Mouse (Mus musculus) heart, embryonic 14.5 days (tissue): ENCODE data around the gene Odf2. TPM values are rescaled to one million over a fixed set of nuclear protein-coding genes. Genes with fewer than 3 reads are reported as not detected.
A peak's percentile ranks its signal among the peaks of the same experiment; 100 is the strongest.
"Not testable (repeated sequence)": the region's sequence is repeated elsewhere in the genome, so short reads cannot be mapped to it uniquely, and the experiment has no call there.

Source experiments
- ATAC-seq: fragments of 200-750 bp; cut with Nextera tagmentation; 2 replicates; pipeline ENCODE4 v1.8.0; 2017; ENCODE audit warnings: low read depth, moderate TSS enrichment; ENCODE audit not compliant: insufficient number of reproducible peaks, insufficient read depth, low FRiP score
- H3K27ac ChIP-seq, 2 experiments: fragments of 200-500 bp in 1 of 2; fragments of 300-500 bp in 1 of 2; sonication (generic) in 1 of 2; replicated peaks in 1 of 2; 2 replicates each; pipeline ENCODE4 v1.5.1; 2012 to 2014; ENCODE audit warnings: low read depth in 2 of 2, low read length in 2 of 2, control low read depth in 1 of 2, mild to moderate bottlenecking in 1 of 2, mixed read lengths in 1 of 2; ENCODE audit not compliant: control insufficient read depth in 1 of 2, insufficient read depth in 1 of 2
- H3K27me3 ChIP-seq: fragments of 300-500 bp; sonication (generic); 2 replicates; pipeline ENCODE4 v1.6.1; 2014; ENCODE audit warnings: mild to moderate bottlenecking, low read length, control low read depth; ENCODE audit not compliant: control insufficient read depth, insufficient read depth
- H3K36me3 ChIP-seq: fragments of 300-500 bp; sonication (generic); 2 replicates; pipeline ENCODE4 v1.6.1; 2014; ENCODE audit warnings: mild to moderate bottlenecking, control low read depth, low read length, mixed read lengths; ENCODE audit not compliant: control insufficient read depth, insufficient read depth
- H3K4me1 ChIP-seq, 2 experiments: fragments of 200-500 bp in 1 of 2; fragments of 300-500 bp in 1 of 2; sonication (generic) in 1 of 2; 2 replicates each; pipeline ENCODE4 v1.6.1; 2012 to 2014; ENCODE audit warnings: low read length in 2 of 2, control low read depth in 1 of 2, mixed read lengths in 1 of 2; ENCODE audit not compliant: control insufficient read depth in 2 of 2, insufficient read depth in 2 of 2
- H3K4me2 ChIP-seq: fragments of 300-500 bp; sonication (generic); 2 replicates; pipeline ENCODE4 v1.6.1; 2014; ENCODE audit warnings: mild to moderate bottlenecking, low read length
- H3K4me3 ChIP-seq, 2 experiments: fragments of 200-500 bp in 1 of 2; fragments of 300-500 bp in 1 of 2; sonication (generic) in 1 of 2; 2 replicates each; pipeline ENCODE4 v1.5.1; 2012 to 2014; ENCODE audit warnings: low read length in 2 of 2, mild to moderate bottlenecking in 2 of 2, control low read depth in 1 of 2, low read depth in 1 of 2, moderate library complexity in 1 of 2; ENCODE audit not compliant: control insufficient read depth in 1 of 2, insufficient read depth in 1 of 2
- H3K9ac ChIP-seq: fragments of 300-500 bp; sonication (generic); 2 replicates; pipeline ENCODE4 v1.6.1; 2014; ENCODE audit warnings: mild to moderate bottlenecking, low read length
- H3K9me3 ChIP-seq: fragments of 300-500 bp; sonication (generic); 2 replicates; pipeline ENCODE4 v1.6.1; 2016; ENCODE audit warnings: low read length, control low read depth; ENCODE audit not compliant: control insufficient read depth
- WGBS: fragments of 180-500 bp; shearing (Covaris S2); extraction: QIAGEN DNeasy Blood & Tissue Kit; methylation state at CpG from one replicate; pipeline ENCODE4 v1.1.7; 2014; 5-methylcytosine and 5-hydroxymethylcytosine counted together
- polyA plus RNA-seq: library from polyadenylated mRNA; unstranded; fragments of >200 nt; fragmentation: Nextera tagmentation; extraction: Ambion mirVana; gene quantifications from 2 replicates; pipeline ENCODE4 v1.2.1, GENCODE M21; 2014

Gene Odf2
- polyA plus RNA-seq, 1 experiment from 2014 or later, result 46.8 TPM

DNA sequence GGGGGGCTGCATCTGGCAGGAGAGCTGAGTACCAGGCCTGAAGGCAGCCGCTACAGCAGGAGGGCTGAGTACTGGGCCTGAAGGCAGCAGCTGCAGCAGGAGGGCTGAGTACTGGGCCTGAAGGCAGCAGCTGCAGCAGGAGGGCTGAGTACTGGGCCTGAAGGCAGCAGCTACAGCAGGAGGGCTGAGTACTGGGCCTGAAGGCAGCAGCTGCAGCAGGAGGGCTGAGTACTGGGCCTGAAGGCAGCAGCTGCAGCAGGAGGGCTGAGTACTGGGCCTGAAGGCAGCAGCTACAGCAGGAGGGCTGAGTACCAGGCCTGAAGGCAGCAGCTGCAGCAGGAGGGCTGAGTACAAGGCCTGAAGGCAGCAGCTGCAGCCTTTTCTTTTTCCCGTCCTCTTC, 19.1 kb downstream of the Odf2 start:
- not testable (repeated sequence) for H3K4me2 ChIP-seq, H3K9ac ChIP-seq, H3K27me3 ChIP-seq, H3K27ac ChIP-seq, H3K4me3 ChIP-seq, H3K4me1 ChIP-seq, ATAC-seq, H3K9me3 ChIP-seq
- peaks cover 84% of the 10 kb centered on the region for H3K36me3 ChIP-seq
- 86% methylated on average over 2 of the region's 2 CpGs for WGBS

- Histone ChIP-seq H3K36me3 (peaks cover 83% of the 10 kb centered on the region), H3K27me3 (no peaks in the 10 kb centered on the region), H3K9ac (no peak overlapping the region), H3K27ac (no peak overlapping the region), H3K4me1 (no peaks in the 10 kb centered on the region), H3K4me3 (no peak overlapping the region), H3K9me3 (no peaks in the 10 kb centered on the region), H3K4me2 (no peak overlapping the region)
- WGBS, result 96% methylated on average over 2 of the region's 2 CpGs
- no peak for ATAC-seq
Measured at GRCm38 (mm10) chr2:29910042-29910441, 21.0 kb downstream of the Odf2 start.

- no peak overlapping the region for H3K4me3 ChIP-seq
- ATAC-seq, result no peak
- no peak overlapping the region for H3K9ac ChIP-seq
- H3K9me3 ChIP-seq, result no peaks in the 10 kb centered on the region
- WGBS, result 78% methylated on average over 11 of the region's 11 CpGs
- peaks cover 93% of the 10 kb centered on the region for H3K36me3 ChIP-seq
- no peaks in the 10 kb centered on the region for H3K27me3 ChIP-seq
- peaks cover 2 to 3% of the 10 kb centered on the region in 2 experiments; a peak in 1 of 4 replicates for H3K4me1 ChIP-seq
- no peak overlapping the region for H3K27ac ChIP-seq
- H3K4me2 ChIP-seq, result no peak overlapping the region
Measured at GRCm38 (mm10) chr2:29917621-29918020, 28.6 kb downstream of the Odf2 start.

DNA sequence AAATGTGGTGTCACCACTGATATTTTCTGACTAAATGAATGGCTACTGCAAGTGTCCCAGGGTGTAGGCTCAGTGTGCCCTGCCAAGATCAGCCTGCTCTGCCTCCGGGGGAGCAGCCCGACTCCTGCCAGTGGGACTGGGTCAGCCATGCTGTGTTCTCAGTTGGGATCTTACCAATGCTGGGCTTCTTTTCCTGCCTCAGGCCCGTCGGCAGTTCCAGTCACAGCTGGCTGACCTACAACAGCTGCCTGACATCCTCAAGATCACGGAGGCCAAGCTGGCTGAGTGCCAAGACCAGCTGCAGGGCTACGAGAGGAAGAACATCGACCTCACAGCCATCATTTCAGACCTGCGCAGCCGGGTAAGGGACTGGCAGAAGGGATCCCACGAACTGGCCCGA, 33.0 kb downstream of the Odf2 start:
- Histone ChIP-seq H3K4me2 (no peak overlapping the region), H3K27me3 (no peaks in the 10 kb centered on the region), H3K36me3 (peaks cover 95% of the 10 kb centered on the region), H3K9ac (no peak overlapping the region), H3K4me1 (peaks cover 2 to 3% of the 10 kb centered on the region in 2 experiments; a peak in 1 of 4 replicates), H3K27ac (no peak overlapping the region), H3K4me3 (no peak overlapping the region), H3K9me3 (no peaks in the 10 kb centered on the region)
- 42% methylated on average over 11 of the region's 11 CpGs for WGBS
- no peak for ATAC-seq

DNA sequence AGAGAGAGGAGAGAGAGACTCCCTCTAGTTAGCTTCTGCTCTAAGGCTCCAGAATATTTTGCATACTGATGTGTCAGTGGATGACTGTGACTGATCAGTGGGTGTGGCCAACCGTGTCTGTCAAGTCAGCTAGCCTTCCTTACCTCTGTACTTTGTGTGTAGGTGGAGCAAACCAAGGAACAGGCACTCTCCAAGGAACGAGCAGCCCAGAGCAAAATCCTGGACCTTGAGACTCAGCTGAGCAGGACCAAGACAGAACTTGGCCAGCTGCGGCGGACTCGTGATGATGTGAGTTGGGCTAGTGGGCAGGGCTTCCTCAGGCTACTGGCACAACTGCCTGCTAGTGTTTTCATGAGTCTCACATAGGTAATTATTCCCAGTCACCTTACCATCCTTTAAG, 37.5 kb downstream of the Odf2 start:
- WGBS, result 90% methylated on average over 5 of the region's 5 CpGs
- no peak for ATAC-seq
- peaks cover 2 to 3% of the 10 kb centered on the region in 2 experiments; a peak in 1 of 4 replicates for H3K4me1 ChIP-seq

DNA sequence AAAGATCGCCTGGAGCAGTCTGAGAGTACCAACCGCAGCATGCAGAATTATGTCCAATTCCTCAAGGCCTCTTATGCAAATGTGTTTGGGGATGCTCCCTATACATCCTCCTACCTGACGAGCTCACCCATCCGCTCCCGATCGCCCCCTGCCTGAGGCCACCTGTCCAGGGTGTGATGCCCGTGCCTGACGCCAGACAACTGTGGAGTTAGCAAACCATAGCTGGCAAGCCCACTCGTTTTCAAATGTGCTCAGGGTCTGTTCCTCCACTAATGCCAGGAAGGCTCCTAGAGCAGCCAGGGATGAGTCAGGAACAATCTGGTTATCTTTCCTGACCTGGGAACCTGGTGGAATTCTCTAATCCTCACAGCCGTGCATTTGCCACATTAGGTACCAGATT, 41.5 kb downstream of the Odf2 start:
- WGBS, result 85% methylated on average over 10 of the region's 10 CpGs
- Histone ChIP-seq H3K27me3 (no peaks in the 10 kb centered on the region), H3K9me3 (no peaks in the 10 kb centered on the region), H3K36me3 (peaks cover 60% of the 10 kb centered on the region), H3K4me1 (no peaks in the 10 kb centered on the region), H3K4me3 (no peak overlapping the region), H3K9ac (no peak overlapping the region), H3K4me2 (no peak overlapping the region), H3K27ac (no peak overlapping the region)
- ATAC-seq, result no peak

More for the DNA sequence above, 37.5 kb downstream of the Odf2 start:
- Histone ChIP-seq H3K4me2 (no peak overlapping the region), H3K27ac (no peak overlapping the region), H3K9me3 (no peaks in the 10 kb centered on the region), H3K4me3 (no peak overlapping the region), H3K9ac (no peak overlapping the region), H3K27me3 (no peaks in the 10 kb centered on the region), H3K36me3 (peaks cover 98% of the 10 kb centered on the region)

DNA sequence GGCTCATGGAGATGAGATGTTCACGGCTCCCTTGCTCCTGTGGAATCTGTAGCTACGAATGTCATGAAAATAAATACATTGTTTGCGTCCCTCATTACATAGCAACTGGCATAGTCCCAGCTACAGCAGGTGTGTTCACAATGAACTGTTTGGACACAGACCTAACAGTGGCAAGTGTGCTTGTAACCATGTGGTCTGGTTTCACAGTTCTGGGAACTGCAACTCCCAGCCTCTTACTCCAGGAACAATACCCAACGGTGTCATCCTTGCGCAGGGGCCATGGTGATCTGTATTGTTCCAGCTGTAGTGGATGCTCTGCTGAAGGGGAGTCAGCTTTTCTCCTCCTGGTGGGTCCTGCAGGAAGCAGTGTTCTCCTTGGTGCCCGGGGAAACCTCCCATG, 42.2 kb downstream of the Odf2 start:
- no peak for ATAC-seq
- no peak overlapping the region for H3K27ac ChIP-seq
- no peaks in the 10 kb centered on the region for H3K9me3 ChIP-seq
- no peak overlapping the region for H3K4me2 ChIP-seq
- peaks cover 53% of the 10 kb centered on the region for H3K36me3 ChIP-seq
- peaks cover 4 to 6% of the 10 kb centered on the region in 2 experiments; a peak in 2 of 4 replicates for H3K4me1 ChIP-seq
- no peak overlapping the region for H3K4me3 ChIP-seq
- 88% methylated on average over 6 of the region's 6 CpGs for WGBS
- H3K9ac ChIP-seq, result no peak overlapping the region
- no peaks in the 10 kb centered on the region for H3K27me3 ChIP-seq

DNA sequence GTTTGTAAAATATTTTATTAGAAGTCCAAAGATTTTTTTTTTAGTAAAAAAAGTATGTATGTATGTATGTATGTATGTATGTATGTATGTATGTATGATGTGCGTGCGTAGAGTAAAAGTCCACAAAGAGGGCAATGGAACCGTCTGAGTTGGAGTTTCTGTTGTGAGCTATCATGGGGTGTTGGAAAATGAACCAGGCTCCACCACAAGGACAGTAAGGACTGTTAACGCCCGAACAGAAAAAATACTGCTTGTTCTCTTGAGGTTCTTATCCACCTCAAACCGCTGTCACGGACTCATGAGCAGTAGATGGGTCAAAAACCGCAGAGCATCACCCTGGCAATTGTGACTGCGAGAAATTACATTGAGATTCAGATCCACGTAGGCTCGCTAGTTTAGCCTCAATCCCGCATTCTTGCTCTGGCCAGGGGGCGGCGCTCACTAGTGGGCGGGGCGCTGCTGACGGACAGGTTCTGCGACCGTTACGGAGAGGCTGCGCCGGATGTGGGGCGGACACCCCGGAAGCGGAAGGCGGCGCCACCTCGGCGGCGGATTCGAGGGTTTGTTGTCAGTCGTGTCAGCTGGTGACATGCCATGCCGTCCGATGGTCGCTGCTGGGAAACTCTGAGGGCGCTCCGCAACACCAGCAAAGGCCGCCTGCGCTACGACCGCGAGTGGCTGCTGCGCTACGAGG, 46.0 kb downstream of the Odf2 start, which contains the start of gene Gle1:
Gene Gle1 (plus strand): TSS at position 521 of the 694 bp plus-strand sequence.
- Histone ChIP-seq H3K27ac (peak within 1 kb of the TSS; percentile 77 to 87), H3K4me1 (peaks cover 4 to 6% of the 10 kb centered on the region in 2 experiments; a peak in 2 of 4 replicates), H3K4me2 (peak within 1 kb of the TSS; percentile 79), H3K36me3 (peaks cover 50% of the 10 kb centered on the region), H3K27me3 (no peaks in the 10 kb centered on the region), H3K9me3 (no peaks in the 10 kb centered on the region), H3K4me3 (peak within 1 kb of the TSS; percentile 84 to 94), H3K9ac (peak within 1 kb of the TSS; percentile 84)
- WGBS, result 2% methylated on average over 44 of the region's 44 CpGs
- peak; percentile 88 for ATAC-seq
